ENCODE assay signal across 8 mouse cellular contexts in genomic region chr7:92093860-92094259, GRCm38 (mm10).
DNase-seq lines count a peak whose midpoint lies in the region; ATAC-seq and TF ChIP-seq lines count a peak whose summit lies in the region.

No protein-coding gene starts in this region.

- no peak for TF ChIP-seq EP300 in liver, postnatal 0 days (IDR thresholded peaks at IDR 0.05; ENCODE audit: low read depth)

- H3K9me3 ChIP-seq in kidney, embryonic 15.5 days (replicated peaks), result no peaks in the 10 kb centered on the region
- H3K9me3 ChIP-seq in liver, postnatal 0 days (ENCODE audit: low read length), result no peaks in the 10 kb centered on the region
- no peaks in the 10 kb centered on the region for H3K9me3 ChIP-seq in neural tube, embryonic 15.5 days (replicated peaks)

- H3K36me3 ChIP-seq in kidney, embryonic 15.5 days, result no peaks in the 10 kb centered on the region
- H3K36me3 ChIP-seq in liver, postnatal 0 days (replicated peaks; ENCODE audit: insufficient read depth, low read length), result no peaks in the 10 kb centered on the region
- no peaks in the 10 kb centered on the region for H3K36me3 ChIP-seq in neural tube, embryonic 15.5 days

- no peak overlapping the region for H3K4me3 ChIP-seq in kidney, embryonic 15.5 days (replicated peaks)
- H3K4me3 ChIP-seq in liver, postnatal 0 days (ENCODE audit: low read depth, low read length), result no peak overlapping the region
- H3K4me3 ChIP-seq in neural tube, embryonic 15.5 days (replicated peaks), result no peak overlapping the region

- H3K27me3 ChIP-seq in kidney, embryonic 15.5 days, result no peaks in the 10 kb centered on the region
- no peaks in the 10 kb centered on the region for H3K27me3 ChIP-seq in liver, postnatal 0 days (ENCODE audit: insufficient read depth, low read length)
- no peaks in the 10 kb centered on the region for H3K27me3 ChIP-seq in neural tube, embryonic 15.5 days (replicated peaks)

- peak; percentile 81 for TF ChIP-seq CTCF in liver, postnatal 0 days (IDR thresholded peaks at IDR 0.05; ENCODE audit: low read depth)

- 2% methylated on average over 3 of the region's 3 CpGs for WGBS in kidney, embryonic 15.5 days
- 0% methylated on average over 3 of the region's 3 CpGs for WGBS in liver, postnatal 0 days (ENCODE audit: insufficient replicate concordance)
- WGBS in neural tube, embryonic 15.5 days, result 0% methylated on average over 3 of the region's 3 CpGs

- no peak overlapping the region for H3K4me2 ChIP-seq in kidney, embryonic 15.5 days
- H3K4me2 ChIP-seq in liver, postnatal 0 days (ENCODE audit: low read depth, low read length), result no peak overlapping the region
- H3K4me2 ChIP-seq in neural tube, embryonic 15.5 days, result no peak overlapping the region

- intact Hi-C loops in gastrocnemius, postnatal 14 days (cut with DNase I; ENCODE audit: low total_unique reads), result no loop called here

- H3K9ac ChIP-seq in kidney, embryonic 15.5 days, result no peak overlapping the region
- H3K9ac ChIP-seq in liver, postnatal 0 days (replicated peaks), result no peak overlapping the region
- H3K9ac ChIP-seq in neural tube, embryonic 15.5 days (replicated peaks), result no peak overlapping the region

- no peak overlapping the region for H3K27ac ChIP-seq in kidney, embryonic 15.5 days
- no peak overlapping the region for H3K27ac ChIP-seq in liver, postnatal 0 days (ENCODE audit: low read depth)
- H3K27ac ChIP-seq in neural tube, embryonic 15.5 days (replicated peaks), result no peak overlapping the region

- DNase-seq in CD4-positive helper T cell, adult 2 months (ENCODE audit: low read depth, low spot score), result peak; percentile 46
- DNase-seq in WW6 (ENCODE audit: low read depth, low spot score), result peak; percentile 16
- DNase-seq in cerebellum, postnatal 14 days, result peak; percentile 81 to 85
- peak; percentile 42 for DNase-seq in gastrocnemius, postnatal 14 days
- peak; percentile 59 for DNase-seq in liver, postnatal 0 days
- DNase-seq in thymus, postnatal 4 days, result peak; percentile 60

- ATAC-seq in kidney, embryonic 15.5 days (replicated peaks; ENCODE audit: low FRiP score), result peak; percentile 82
- ATAC-seq in liver, postnatal 0 days, result no peak
- peak; percentile 79; the same call in 1 of the 2 replicates for ATAC-seq in neural tube, embryonic 15.5 days (ENCODE audit: low FRiP score)

- H3K4me1 ChIP-seq in kidney, embryonic 15.5 days, result no peaks in the 10 kb centered on the region
- no peaks in the 10 kb centered on the region for H3K4me1 ChIP-seq in liver, postnatal 0 days (ENCODE audit: insufficient read depth)
- H3K4me1 ChIP-seq in neural tube, embryonic 15.5 days, result no peaks in the 10 kb centered on the region

Comparison
In these comparisons a context has a peak if more than half of its experiments do, and no peak if none do; other contexts are left out.
1. DNase-seq: peak in every context shown above with its lines; median percentile 83 in cerebellum, postnatal 14 days; 60 in thymus, postnatal 4 days; 59 in liver, postnatal 0 days; 46 in CD4-positive helper T cell, adult 2 months; 42 in gastrocnemius, postnatal 14 days; 16 in WW6.